Mouse (Mus musculus) forebrain, postnatal 0 days (tissue): Measurements from ENCODE around the gene Palm2. TPM values are rescaled to one million over a fixed set of nuclear protein-coding genes. Genes with fewer than 3 reads are reported as not detected.
A peak's percentile ranks its signal among the peaks of the same experiment; 100 is the strongest.

Experiments
- ATAC-seq: fragments of 200-750 bp; cut with Nextera tagmentation; 2 replicates; pipeline ENCODE4 v1.8.0; 2017; ENCODE audit warnings: mild to moderate bottlenecking, moderate library complexity
- DNase-seq: peaks from one replicate; pipeline ENCODE4 v3.0.0-alpha.2; 2015
- H3K27ac ChIP-seq: fragments of 300-500 bp; sonication (generic); 2 replicates; pipeline ENCODE4 v1.5.1; 2014; ENCODE audit warnings: low read depth, mild to moderate bottlenecking, antibody characterized with exemption, low read length, moderate library complexity, mixed read lengths
- H3K27me3 ChIP-seq: fragments of 300-500 bp; sonication (generic); 2 replicates; pipeline ENCODE4 v1.6.1; 2014; ENCODE audit warnings: mild to moderate bottlenecking, low read length, mixed read lengths; ENCODE audit not compliant: insufficient read depth
- H3K36me3 ChIP-seq: fragments of 300-500 bp; sonication (generic); 2 replicates; pipeline ENCODE4 v1.6.1; 2014; ENCODE audit warnings: mild to moderate bottlenecking, moderate library complexity; ENCODE audit not compliant: insufficient read depth
- H3K4me1 ChIP-seq: fragments of 300-500 bp; sonication (generic); 2 replicates; pipeline ENCODE4 v1.6.1; 2014; ENCODE audit warnings: antibody characterized with exemption; ENCODE audit not compliant: insufficient read depth
- H3K4me2 ChIP-seq: fragments of 300-500 bp; sonication (generic); 2 replicates; pipeline ENCODE4 v1.6.1; 2014; ENCODE audit warnings: low read depth, mild to moderate bottlenecking, moderate library complexity
- H3K4me3 ChIP-seq: fragments of 300-500 bp; sonication (generic); 2 replicates; pipeline ENCODE4 v1.5.1; 2014; ENCODE audit warnings: low read depth, low read length, mixed read lengths
- H3K9ac ChIP-seq: fragments of 300-500 bp; sonication (generic); 2 replicates; pipeline ENCODE4 v1.6.1; 2014; ENCODE audit warnings: mild to moderate bottlenecking
- H3K9me3 ChIP-seq: fragments of 300-500 bp; sonication (generic); 2 replicates; pipeline ENCODE4 v1.6.1; 2016; ENCODE audit warnings: low read length
- CTCF ChIP-seq: sonication (generic); IDR thresholded peaks from 2 replicates; pipeline ENCODE4 v1.5.1; 2016; ENCODE audit warnings: antibody characterized with exemption, control low read depth, low read depth
- WGBS: fragments of 180-500 bp; shearing (Covaris S2); extraction: QIAGEN DNeasy Blood & Tissue Kit; methylation state at CpG from one replicate; pipeline ENCODE4 v1.1.7; 2014; 5-methylcytosine and 5-hydroxymethylcytosine counted together
- polyA plus RNA-seq: library from polyadenylated mRNA; unstranded; fragments of >200 nt; fragmentation: Nextera tagmentation; extraction: Ambion mirVana; gene quantifications from 2 replicates; pipeline ENCODE4 v1.2.1, GENCODE M21; 2015
- total RNA-seq: library from RNA; depleted of rRNA; stranded (reverse); fragments of >200 nt; gene quantifications from 2 replicates; pipeline ENCODE4 v1.2.3, GENCODE M21; 2014

Gene Palm2
- total and polyA plus RNA-seq, 2 experiments from 2014 or later: 16.9 to 21.1 TPM

DNA sequence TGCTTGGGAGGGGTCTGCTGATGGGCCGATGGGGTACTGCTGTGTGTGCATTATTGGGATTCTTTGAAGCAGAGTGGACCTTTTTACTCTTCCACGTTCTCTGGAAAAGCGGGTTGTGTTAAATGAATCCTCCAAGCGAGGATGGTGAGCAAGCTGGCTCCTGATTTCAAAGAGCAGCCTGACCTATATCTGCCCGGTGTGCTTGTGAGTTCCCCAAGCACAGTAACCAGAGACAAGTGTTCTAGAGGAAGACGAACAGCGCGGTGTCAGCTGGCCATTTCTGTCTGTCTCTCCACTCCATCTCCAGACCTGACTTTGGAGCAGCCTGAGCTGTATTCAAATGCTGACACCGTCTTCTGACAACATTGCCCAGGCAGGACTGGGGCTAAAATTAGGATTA, 204.9 kb downstream of the Palm2 start:
- H3K4me1 ChIP-seq: no peaks in the 10 kb centered on the region
- TF ChIP-seq CTCF: no peak
- 0 out of 2 replicates have a peak overlapping the region, but pooled peaks have one; percentile 58 for H3K9ac ChIP-seq
- peak overlapping the region; percentile 63 for H3K4me2 ChIP-seq
- H3K9me3 ChIP-seq: no peaks in the 10 kb centered on the region
- H3K36me3 ChIP-seq: no peaks in the 10 kb centered on the region
- H3K4me3 ChIP-seq: peak overlapping the region; percentile 46
- no peaks in the 10 kb centered on the region for H3K27me3 ChIP-seq
- 0 out of 2 replicates have a peak overlapping the region, but pooled peaks have one; percentile 80 for H3K27ac ChIP-seq
- WGBS: 68% methylated on average over 9 of the region's 9 CpGs
- DNase-seq: no peak
- ATAC-seq: no peak

GRCm38 (mm10) chr4:57640222-57640621, 206.2 kb downstream of the Palm2 start:
- DNase-seq: no peak
- Histone ChIP-seq H3K4me3 (no peak overlapping the region), H3K9me3 (no peaks in the 10 kb centered on the region), H3K27ac (no peak overlapping the region), H3K4me1 (no peaks in the 10 kb centered on the region), H3K27me3 (no peaks in the 10 kb centered on the region), H3K9ac (no peak overlapping the region), H3K4me2 (peak overlapping the region; percentile 63), H3K36me3 (no peaks in the 10 kb centered on the region)
- TF ChIP-seq CTCF: no peak
- ATAC-seq: no peak
- WGBS: 35% methylated on average over 7 of the region's 7 CpGs

DNA sequence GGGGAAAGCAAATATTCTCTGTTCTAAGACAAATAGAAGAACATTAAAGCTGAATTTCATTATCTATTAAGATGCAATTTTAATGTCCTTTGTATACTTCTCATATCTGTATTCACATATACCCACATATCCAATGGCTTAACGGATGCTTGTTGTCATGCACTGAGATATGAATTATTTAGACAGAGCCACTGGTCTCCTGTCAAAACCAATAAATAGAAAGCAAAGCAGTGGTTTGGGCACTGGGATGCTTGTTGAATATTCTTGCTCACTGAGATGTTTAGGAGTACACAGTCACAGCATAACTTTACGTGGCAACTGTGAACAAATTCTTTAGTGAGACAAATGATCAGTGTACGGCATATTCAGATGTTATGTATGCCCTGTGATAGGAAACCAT, 206.9 kb downstream of the Palm2 start:
- Histone ChIP-seq H3K4me1 (no peaks in the 10 kb centered on the region), H3K9ac (no peak overlapping the region), H3K27me3 (no peaks in the 10 kb centered on the region), H3K4me2 (no peak overlapping the region), H3K36me3 (no peaks in the 10 kb centered on the region), H3K27ac (no peak overlapping the region), H3K9me3 (no peaks in the 10 kb centered on the region), H3K4me3 (no peak overlapping the region)
- no peak for DNase-seq
- no peak for ATAC-seq
- WGBS: 92% methylated on average over 3 of the region's 3 CpGs
- TF ChIP-seq CTCF: no peak

GRCm38 (mm10) chr4:57650994-57651393, 216.9 kb downstream of the Palm2 start:
- no peak for ATAC-seq
- no peaks in the 10 kb centered on the region for H3K9me3 ChIP-seq
- peaks cover 15% of the 10 kb centered on the region; the same call in 1 of the 2 replicates for H3K36me3 ChIP-seq
- no peaks in the 10 kb centered on the region for H3K4me1 ChIP-seq
- no peak overlapping the region for H3K4me2 ChIP-seq
- TF ChIP-seq CTCF: no peak
- no peak for DNase-seq
- no peaks in the 10 kb centered on the region for H3K27me3 ChIP-seq
- H3K9ac ChIP-seq: no peak overlapping the region
- no peak overlapping the region for H3K4me3 ChIP-seq
- 88% methylated on average over 1 of the region's 1 CpGs for WGBS
- H3K27ac ChIP-seq: no peak overlapping the region

- Histone ChIP-seq H3K9me3 (no peaks in the 10 kb centered on the region), H3K27me3 (no peaks in the 10 kb centered on the region), H3K36me3 (peaks cover 15% of the 10 kb centered on the region; the same call in 1 of the 2 replicates), H3K4me1 (no peaks in the 10 kb centered on the region), H3K9ac (no peak overlapping the region), H3K4me2 (no peak overlapping the region), H3K4me3 (no peak overlapping the region), H3K27ac (no peak overlapping the region)
- no peak for TF ChIP-seq CTCF
- ATAC-seq (no peak), DNase-seq (no peak)
- WGBS: 83% methylated on average over 8 of the region's 8 CpGs
Observed at GRCm38 (mm10) chr4:57651547-57651946, 217.5 kb downstream of the Palm2 start.

- 73% methylated on average over 5 of the region's 5 CpGs for WGBS
- DNase-seq: no peak
Observed at GRCm38 (mm10) chr4:57652185-57652904, 218.3 kb downstream of the Palm2 start.

GRCm38 (mm10) chr4:57655966-57656365, 221.9 kb downstream of the Palm2 start:
- Histone ChIP-seq H3K36me3 (0 out of 2 replicates have a peak, but pooled peaks cover 7% of the 10 kb centered on the region), H3K4me1 (peaks cover 5% of the 10 kb centered on the region; the same call in 1 of the 2 replicates), H3K4me3 (no peak overlapping the region), H3K27me3 (no peaks in the 10 kb centered on the region), H3K9me3 (no peaks in the 10 kb centered on the region), H3K9ac (no peak overlapping the region), H3K27ac (no peak overlapping the region), H3K4me2 (no peak overlapping the region)
- WGBS: 82% methylated on average over 1 of the region's 1 CpGs
- DNase-seq: no peak
- no peak for TF ChIP-seq CTCF
- no peak for ATAC-seq

More at GRCm38 (mm10) chr4:57652185-57652904, 218.3 kb downstream of the Palm2 start:
- H3K4me2 ChIP-seq: no peak overlapping the region
- TF ChIP-seq CTCF: no peak
- H3K9ac ChIP-seq: no peak overlapping the region
- peaks cover 15% of the 10 kb centered on the region; the same call in 1 of the 2 replicates for H3K36me3 ChIP-seq
- H3K27ac ChIP-seq: no peak overlapping the region
- no peaks in the 10 kb centered on the region for H3K9me3 ChIP-seq
- no peak for ATAC-seq
- no peaks in the 10 kb centered on the region for H3K27me3 ChIP-seq
- H3K4me1 ChIP-seq: no peaks in the 10 kb centered on the region
- H3K4me3 ChIP-seq: no peak overlapping the region
